Mouse (Mus musculus): Measurements from ENCODE around the gene Dnah5.

The Dnah5 gene

GRCm38 (mm10) chr15:28203111-28204075 is at the start of gene Dnah5:
Gene Dnah5 (plus strand): TSS chr15:28203752.
- no peak for DNase-seq (ENCODE audit: low spot score)

GRCm38 (mm10) chr15:28154822-28155501 is 48.6 kb upstream of the Dnah5 start:
- peak; percentile 27 for DNase-seq (ENCODE audit: low spot score)

- peak; percentile 74 for DNase-seq (ENCODE audit: low spot score)
Observed at GRCm38 (mm10) chr15:28158771-28159489, 44.6 kb upstream of the Dnah5 start.

- DNase-seq (ENCODE audit: low spot score) = no peak
Observed at GRCm38 (mm10) chr15:28162291-28162690, 41.3 kb upstream of the Dnah5 start.

- no peak for DNase-seq (ENCODE audit: low spot score)
Observed at GRCm38 (mm10) chr15:28165234-28165633, 38.3 kb upstream of the Dnah5 start.

GRCm38 (mm10) chr15:28166090-28166489 is 37.5 kb upstream of the Dnah5 start:
- DNase-seq (ENCODE audit: low spot score) = no peak

GRCm38 (mm10) chr15:28178951-28179350 is 24.6 kb upstream of the Dnah5 start:
- DNase-seq (ENCODE audit: low spot score) = no peak

GRCm38 (mm10) chr15:28179556-28179955 is 24.0 kb upstream of the Dnah5 start:
- DNase-seq (ENCODE audit: low spot score) = no peak

- peak; percentile 42 for DNase-seq (ENCODE audit: low spot score)
Observed at GRCm38 (mm10) chr15:28181862-28182261, 21.7 kb upstream of the Dnah5 start.

GRCm38 (mm10) chr15:28182567-28182966 is 21.0 kb upstream of the Dnah5 start:
- DNase-seq (ENCODE audit: low spot score) = no peak

- peak; percentile 68 for DNase-seq (ENCODE audit: low spot score)
Observed at GRCm38 (mm10) chr15:28187472-28188360, 15.8 kb upstream of the Dnah5 start.

- no peak for DNase-seq (ENCODE audit: low spot score)
Observed at GRCm38 (mm10) chr15:28188361-28189011, 15.1 kb upstream of the Dnah5 start.

GRCm38 (mm10) chr15:28189668-28190067 is 13.9 kb upstream of the Dnah5 start:
- DNase-seq (ENCODE audit: low spot score) = no peak

- DNase-seq (ENCODE audit: low spot score) = no peak
Observed at GRCm38 (mm10) chr15:28198609-28199008, 4.9 kb upstream of the Dnah5 start.

GRCm38 (mm10) chr15:28204626-28205025 is 1.1 kb downstream of the Dnah5 start:
- DNase-seq (ENCODE audit: low spot score) = no peak

- no peak for DNase-seq (ENCODE audit: low spot score)
Observed at GRCm38 (mm10) chr15:28207545-28207944, 4.0 kb downstream of the Dnah5 start.

GRCm38 (mm10) chr15:28213057-28213456 is 9.5 kb downstream of the Dnah5 start:
- DNase-seq (ENCODE audit: low spot score) = no peak

GRCm38 (mm10) chr15:28216358-28216757 is 12.8 kb downstream of the Dnah5 start:
- DNase-seq (ENCODE audit: low spot score) = no peak

GRCm38 (mm10) chr15:28227316-28227715 is 23.8 kb downstream of the Dnah5 start:
- DNase-seq (ENCODE audit: low spot score) = no peak

- DNase-seq (ENCODE audit: low spot score) = no peak
Observed at GRCm38 (mm10) chr15:28260250-28260649, 56.7 kb downstream of the Dnah5 start.

GRCm38 (mm10) chr15:28299438-28299837 is 95.9 kb downstream of the Dnah5 start:
- DNase-seq (ENCODE audit: low spot score) = no peak
